Mouse (Mus musculus) midbrain, postnatal 0 days (tissue): Measurements from ENCODE around the gene Psmc5. TPM values are rescaled to one million over a fixed set of nuclear protein-coding genes. Genes with fewer than 3 reads are reported as not detected.

Experiments used
- ATAC-seq: fragments of 200-750 bp; cut with Nextera tagmentation; 2 replicates; pipeline ENCODE4 v1.8.0; 2017; ENCODE audit warnings: moderate number of reproducible peaks, mild to moderate bottlenecking, moderate TSS enrichment, moderate library complexity; ENCODE audit not compliant: low FRiP score
- DNase-seq: peaks from one replicate; pipeline ENCODE4 v3.0.0-alpha.2; 2015; ENCODE audit warnings: low spot score
- H3K27ac ChIP-seq: fragments of 300-500 bp; sonication (generic); 2 replicates; pipeline ENCODE4 v1.5.1; 2014; ENCODE audit warnings: low read depth, mild to moderate bottlenecking, low read length, mixed read lengths
- H3K27me3 ChIP-seq: fragments of 300-500 bp; sonication (generic); 2 replicates; pipeline ENCODE4 v1.6.1; 2014; ENCODE audit warnings: low read length, control low read depth, mixed read lengths; ENCODE audit not compliant: insufficient read depth
- H3K36me3 ChIP-seq: fragments of 300-500 bp; sonication (generic); 2 replicates; pipeline ENCODE4 v1.6.1; 2014; ENCODE audit warnings: low read length, control low read depth, mixed read lengths; ENCODE audit not compliant: insufficient read depth
- H3K4me1 ChIP-seq: fragments of 300-500 bp; sonication (generic); 2 replicates; pipeline ENCODE4 v1.6.1; 2014; ENCODE audit warnings: mild to moderate bottlenecking, control low read depth, antibody characterized with exemption, low read length, mixed read lengths; ENCODE audit not compliant: insufficient read depth
- H3K4me2 ChIP-seq: fragments of 300-500 bp; sonication (generic); 2 replicates; pipeline ENCODE4 v1.6.1; 2014; ENCODE audit warnings: low read depth, mild to moderate bottlenecking, low read length, mixed read lengths; ENCODE audit not compliant: poor library complexity, severe bottlenecking
- H3K4me3 ChIP-seq: fragments of 300-500 bp; sonication (generic); 2 replicates; pipeline ENCODE4 v1.5.1; 2014; ENCODE audit warnings: low read depth, mild to moderate bottlenecking, low read length, moderate library complexity
- H3K9ac ChIP-seq: fragments of 300-500 bp; sonication (generic); replicated peaks from 2 replicates; pipeline ENCODE4 v1.6.1; 2014; ENCODE audit warnings: mild to moderate bottlenecking, low read length, moderate library complexity, mixed read lengths; ENCODE audit not compliant: poor library complexity, severe bottlenecking
- H3K9me3 ChIP-seq: fragments of 300-500 bp; sonication (generic); 2 replicates; pipeline ENCODE4 v1.6.1; 2016; ENCODE audit warnings: low read length, control low read depth
- CTCF ChIP-seq: IDR thresholded peaks from 2 replicates; pipeline ENCODE4 v1.5.1; 2016; ENCODE audit warnings: antibody characterized with exemption, mild to moderate bottlenecking
- WGBS: fragments of 180-500 bp; shearing (Covaris S2); extraction: QIAGEN DNeasy Blood & Tissue Kit; methylation state at CpG from one replicate; pipeline ENCODE4 v1.1.7; 2014; 5-methylcytosine and 5-hydroxymethylcytosine counted together
- polyA plus RNA-seq: library from polyadenylated mRNA; unstranded; fragments of >200 nt; fragmentation: Nextera tagmentation; extraction: Ambion mirVana; gene quantifications from 2 replicates; pipeline ENCODE4 v1.2.1, GENCODE M21; 2015
- total RNA-seq: library from RNA; depleted of rRNA; stranded (reverse); fragments of >200 nt; gene quantifications from 2 replicates; pipeline ENCODE4 v1.2.3, GENCODE M21; 2014; rRNA removed

The Psmc5 gene
- total and polyA plus RNA-seq, 2 experiments from 2014 or later, result 76.1 to 280 TPM

DNA sequence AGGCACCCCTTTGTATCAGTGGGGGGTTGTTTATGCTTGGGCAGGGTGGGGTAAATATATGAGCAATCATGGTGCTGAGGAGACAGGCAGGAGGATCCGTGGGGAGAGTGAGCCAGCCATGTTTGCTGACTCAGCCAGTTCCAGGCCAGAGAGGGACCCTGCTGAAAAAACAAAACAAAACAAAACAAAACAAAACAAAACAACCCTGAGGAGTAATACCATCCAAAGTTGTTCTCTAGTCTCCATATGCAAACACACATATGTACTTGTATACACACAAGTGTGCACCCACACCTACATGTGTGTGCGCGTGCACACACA, 50.1 kb downstream of the Psmc5 start:
- TF ChIP-seq CTCF, result no peak
- Histone ChIP-seq H3K36me3 (no peaks in the 10 kb centered on the region), H3K4me3 (no peak overlapping the region), H3K9ac (no peak overlapping the region), H3K27ac (no peak overlapping the region), H3K4me1 (no peaks in the 10 kb centered on the region), H3K9me3 (no peaks in the 10 kb centered on the region), H3K4me2 (no peak overlapping the region), H3K27me3 (no peaks in the 10 kb centered on the region)
- WGBS, result 87% methylated on average over 3 of the region's 3 CpGs
- ATAC-seq, result no peak
- DNase-seq, result no peak

DNA sequence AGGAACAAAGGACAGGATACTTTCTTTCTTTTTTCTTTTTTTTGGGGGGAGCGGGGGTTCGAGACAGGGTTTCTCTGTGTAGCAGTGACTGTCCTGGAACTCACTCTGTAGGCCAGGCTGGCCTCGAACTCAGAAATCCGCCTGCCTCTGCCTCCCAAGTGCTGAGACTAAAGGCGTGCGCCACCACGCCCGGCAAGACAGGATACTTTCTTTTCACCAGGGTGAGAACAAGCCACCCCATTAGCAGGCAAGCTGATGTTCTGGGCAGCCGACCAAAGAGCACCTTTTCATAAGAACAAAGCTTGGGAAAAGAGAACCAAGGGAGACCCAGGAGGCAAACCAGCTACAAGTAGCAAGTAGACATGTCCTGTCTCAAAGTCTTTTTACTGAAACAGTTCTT, 50.8 kb downstream of the Psmc5 start:
- H3K4me2 ChIP-seq, result no peak overlapping the region
- no peak for DNase-seq
- ATAC-seq, result no peak
- H3K9me3 ChIP-seq, result no peaks in the 10 kb centered on the region
- 83% methylated on average over 9 of the region's 9 CpGs for WGBS
- H3K27ac ChIP-seq, result no peak overlapping the region
- H3K4me1 ChIP-seq, result no peaks in the 10 kb centered on the region
- H3K9ac ChIP-seq, result no peak overlapping the region
- H3K36me3 ChIP-seq, result no peaks in the 10 kb centered on the region
- no peak for TF ChIP-seq CTCF
- H3K4me3 ChIP-seq, result no peak overlapping the region
- H3K27me3 ChIP-seq, result no peaks in the 10 kb centered on the region

DNA sequence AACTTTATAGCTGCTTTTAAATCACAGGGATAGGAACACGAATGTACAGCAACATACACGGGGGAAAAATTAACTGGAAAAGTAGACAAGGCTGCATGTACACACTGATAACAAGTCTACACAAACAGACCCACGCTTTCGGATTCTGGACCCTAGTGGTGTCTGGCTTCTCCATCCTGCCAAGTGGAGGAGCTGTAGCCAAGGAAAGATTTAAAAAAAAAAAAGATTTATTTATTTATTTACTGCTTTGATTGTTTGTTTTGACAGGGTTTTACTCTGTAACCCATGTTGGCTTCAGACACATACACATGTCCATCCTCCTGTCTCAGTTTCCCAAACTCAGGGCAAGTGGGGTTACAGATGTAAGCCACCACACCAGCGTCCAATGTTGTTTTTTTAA, 51.5 kb downstream of the Psmc5 start:
- Histone ChIP-seq H3K4me1 (no peaks in the 10 kb centered on the region), H3K4me2 (no peak overlapping the region), H3K9me3 (no peaks in the 10 kb centered on the region), H3K27ac (no peak overlapping the region), H3K36me3 (no peaks in the 10 kb centered on the region), H3K9ac (no peak overlapping the region), H3K27me3 (no peaks in the 10 kb centered on the region), H3K4me3 (no peak overlapping the region)
- ATAC-seq, result no peak
- TF ChIP-seq CTCF, result no peak
- DNase-seq, result no peak
- 85% methylated on average over 5 of the region's 5 CpGs for WGBS

DNA sequence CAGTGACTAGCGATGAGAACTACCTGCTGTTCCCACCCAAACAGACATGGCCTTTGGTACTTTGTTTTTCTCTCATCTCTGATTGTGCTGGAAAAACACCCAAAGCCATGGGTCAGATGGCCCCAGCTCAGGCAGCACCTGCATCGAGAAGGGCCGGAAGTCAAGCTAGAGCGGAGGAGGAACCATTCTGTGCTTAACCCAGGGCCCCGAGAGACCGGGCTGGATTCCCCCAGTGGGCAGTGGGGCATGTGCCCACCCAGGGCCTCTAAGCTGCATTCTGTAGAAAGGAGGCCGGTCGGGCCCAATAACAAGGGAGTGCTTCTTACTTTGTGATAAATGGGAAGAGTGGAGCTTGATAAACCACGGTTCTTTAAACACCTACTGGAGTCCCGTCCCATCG, 52.2 kb downstream of the Psmc5 start:
- ATAC-seq (no peak), DNase-seq (no peak)
- H3K36me3 ChIP-seq, result no peaks in the 10 kb centered on the region
- H3K27ac ChIP-seq, result no peak overlapping the region
- H3K27me3 ChIP-seq, result no peaks in the 10 kb centered on the region
- no peak for TF ChIP-seq CTCF
- H3K4me3 ChIP-seq, result no peak overlapping the region
- H3K4me1 ChIP-seq, result no peaks in the 10 kb centered on the region
- H3K4me2 ChIP-seq, result no peak overlapping the region
- no peaks in the 10 kb centered on the region for H3K9me3 ChIP-seq
- 85% methylated on average over 11 of the region's 11 CpGs for WGBS
- no peak overlapping the region for H3K9ac ChIP-seq

DNA sequence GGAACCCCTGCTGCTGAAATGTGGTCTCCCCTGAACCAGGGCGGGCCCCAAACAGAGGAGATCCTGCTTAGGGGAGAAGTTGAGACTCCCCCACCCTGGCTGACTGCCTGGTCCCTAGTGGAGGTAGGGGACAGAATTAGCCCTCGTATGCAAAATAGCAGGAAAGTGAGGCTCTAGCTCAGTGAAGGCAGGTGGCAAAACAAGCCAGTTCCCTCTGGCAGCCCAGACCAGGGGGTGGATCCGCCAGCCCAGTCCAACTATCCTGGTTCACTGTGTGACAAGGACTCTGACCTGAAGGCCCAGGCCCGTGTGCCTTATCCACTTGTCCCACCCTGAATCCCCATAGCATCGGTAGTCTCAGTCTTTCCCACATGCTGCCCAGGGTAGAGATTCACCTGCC, 54.2 kb downstream of the Psmc5 start:
- WGBS, result 69% methylated on average over 5 of the region's 5 CpGs
- no peak for TF ChIP-seq CTCF
- no peak for DNase-seq
- H3K4me1 ChIP-seq, result no peaks in the 10 kb centered on the region
- no peak for ATAC-seq
- H3K36me3 ChIP-seq, result no peaks in the 10 kb centered on the region
- H3K9me3 ChIP-seq, result no peaks in the 10 kb centered on the region
- no peak overlapping the region for H3K9ac ChIP-seq
- H3K27ac ChIP-seq, result no peak overlapping the region
- H3K4me3 ChIP-seq, result no peak overlapping the region
- H3K4me2 ChIP-seq, result no peak overlapping the region
- no peaks in the 10 kb centered on the region for H3K27me3 ChIP-seq

Other genes with a start within 250 kb of the Psmc5 start
- 3.1 TPM in 2 replicates for gene Kcnh6, start 248.0 kb upstream of the Psmc5 start, total RNA-seq
- gene Kcnh6, start 248.0 kb upstream of the Psmc5 start, polyA plus RNA-seq, result 2.8 and 3.1 TPM in 2 replicates
- 313 and 343 TPM in 2 replicates for gene Dcaf7, start 219.3 kb upstream of the Psmc5 start, total RNA-seq
- gene Dcaf7, start 219.3 kb upstream of the Psmc5 start, polyA plus RNA-seq, result 166 and 170 TPM in 2 replicates
- gene Taco1, start 190.1 kb upstream of the Psmc5 start, total RNA-seq, result 17.3 and 18.6 TPM in 2 replicates
- gene Taco1, start 190.1 kb upstream of the Psmc5 start, polyA plus RNA-seq, result 5.1 and 5.8 TPM in 2 replicates
- gene Map3k3, start 171.5 kb upstream of the Psmc5 start, total RNA-seq, result 26.0 and 26.4 TPM in 2 replicates
- gene Map3k3, start 171.5 kb upstream of the Psmc5 start, polyA plus RNA-seq, result 7.8 and 9.2 TPM in 2 replicates
- not detected in 2 replicates for gene Gm10840, start 95.3 kb upstream of the Psmc5 start, total RNA-seq
- gene Gm10840, start 95.3 kb upstream of the Psmc5 start, polyA plus RNA-seq, result not detected in 2 replicates
- 69.7 and 81.8 TPM in 2 replicates for gene Limd2, start 95.3 kb upstream of the Psmc5 start, total RNA-seq
- gene Limd2, start 95.3 kb upstream of the Psmc5 start, polyA plus RNA-seq, result 122 and 141 TPM in 2 replicates
- gene Strada, start 54.0 kb upstream of the Psmc5 start, total RNA-seq, result 26.9 and 31.2 TPM in 2 replicates
- gene Strada, start 54.0 kb upstream of the Psmc5 start, polyA plus RNA-seq, result 21.2 and 22.7 TPM in 2 replicates
- gene Ccdc47, start 39.8 kb upstream of the Psmc5 start, total RNA-seq, result 31.7 and 37.0 TPM in 2 replicates
- gene Ccdc47, start 39.8 kb upstream of the Psmc5 start, polyA plus RNA-seq, result 88.8 and 94.9 TPM in 2 replicates
- gene Ddx42, start 39.2 kb upstream of the Psmc5 start, total RNA-seq, result 39.7 and 61.7 TPM in 2 replicates
- 61.4 and 64.8 TPM in 2 replicates for gene Ddx42, start 39.2 kb upstream of the Psmc5 start, polyA plus RNA-seq
- gene Ftsj3, start 75 bp upstream of the Psmc5 start, total RNA-seq, result 34.5 and 46.9 TPM in 2 replicates
- gene Ftsj3, start 75 bp upstream of the Psmc5 start, polyA plus RNA-seq, result 27.5 and 27.9 TPM in 2 replicates
- 11.7 and 27.5 TPM in 2 replicates for gene Smarcd2, start 16.8 kb downstream of the Psmc5 start, total RNA-seq
- gene Smarcd2, start 16.8 kb downstream of the Psmc5 start, polyA plus RNA-seq, result 6.8 and 7.6 TPM in 2 replicates
- gene Tcam1, start 20.5 kb downstream of the Psmc5 start, total RNA-seq, result 0.22 and 0.24 TPM in 2 replicates
- gene Tcam1, start 20.5 kb downstream of the Psmc5 start, polyA plus RNA-seq, result 0.10 and 0.20 TPM in 2 replicates
- gene Gh, start 45.7 kb downstream of the Psmc5 start, total RNA-seq, result 1.3 TPM in 1 of 2 replicates, not detected in the other
- not detected in 2 replicates for gene Gh, start 45.7 kb downstream of the Psmc5 start, polyA plus RNA-seq
- gene Cd79b, start 58.6 kb downstream of the Psmc5 start, total RNA-seq, result 0.38 and 1.9 TPM in 2 replicates
- gene Cd79b, start 58.6 kb downstream of the Psmc5 start, polyA plus RNA-seq, result 1.1 and 1.2 TPM in 2 replicates
- 0.05 TPM in 1 of 2 replicates, not detected in the other for gene Scn4a, start 97.1 kb downstream of the Psmc5 start, total RNA-seq
- gene Scn4a, start 97.1 kb downstream of the Psmc5 start, polyA plus RNA-seq, result 0.02 TPM in 1 of 2 replicates, not detected in the other
- 0.33 and 1.6 TPM in 2 replicates for gene Prr29, start 109.3 kb downstream of the Psmc5 start, total RNA-seq
- gene Prr29, start 109.3 kb downstream of the Psmc5 start, polyA plus RNA-seq, result 0.38 TPM in 1 of 2 replicates, not detected in the other
- 11.9 and 15.5 TPM in 2 replicates for gene Icam2, start 131.9 kb downstream of the Psmc5 start, total RNA-seq
- 7.4 and 8.7 TPM in 2 replicates for gene Icam2, start 131.9 kb downstream of the Psmc5 start, polyA plus RNA-seq
- gene Ern1, start 231.7 kb downstream of the Psmc5 start, total RNA-seq, result 10.1 and 10.3 TPM in 2 replicates
- gene Ern1, start 231.7 kb downstream of the Psmc5 start, polyA plus RNA-seq, result 2.2 and 3.7 TPM in 2 replicates